Mouse (Mus musculus): ENCODE results near the gene Sntg2. TPM values are rescaled to one million over a fixed set of nuclear protein-coding genes. Genes with fewer than 3 reads are reported as not detected.

Sntg2 gene
- total and polyA plus RNA-seq, 3 experiments, result not detected

DNA sequence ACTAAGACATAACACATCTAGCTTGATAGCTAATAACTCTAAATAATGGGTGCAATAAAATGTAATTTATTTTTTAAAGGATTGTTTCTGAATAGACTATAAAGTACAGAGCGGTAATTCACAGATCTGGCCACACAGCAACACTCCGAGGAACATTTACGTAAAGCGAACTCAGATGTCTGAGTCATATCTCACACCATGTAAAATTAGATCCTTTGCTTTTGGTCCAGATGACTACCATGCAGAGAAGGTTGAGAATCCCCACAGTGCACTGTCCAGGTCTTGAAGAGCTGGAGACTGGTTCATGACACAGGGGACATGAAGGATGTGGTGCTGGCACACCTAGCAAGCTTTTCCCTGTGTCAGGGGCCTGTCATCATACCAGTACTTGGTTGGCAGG is 145.2 kb downstream of the Sntg2 start:
- Histone ChIP-seq H3K36me3 (replicated peaks) (no peaks in the 10 kb centered on the region), H3K9me3 (replicated peaks) (peaks cover 58% of the 10 kb centered on the region), H3K4me1 (ENCODE audit: insufficient read depth, low read depth, low read length) (no peaks in the 10 kb centered on the region), H3K4me3 (ENCODE audit: low read depth, low read length) (no peak overlapping the region), H3K27me3 (ENCODE audit: insufficient read depth, low read length) (no peaks in the 10 kb centered on the region)
- TF ChIP-seq POLR2AphosphoS5 (IDR thresholded peaks at IDR 0.05; ENCODE audit: insufficient replicate concordance, low read depth, low read length) (no peak), GATA1 (IDR thresholded peaks at IDR 0.05; ENCODE audit: borderline replicate concordance, low read length) (no peak), GATA2 (IDR thresholded peaks at IDR 0.05; ENCODE audit: borderline replicate concordance, low read depth, low read length) (no peak), CTCF (IDR thresholded peaks at IDR 0.05; ENCODE audit: low read depth, low read length) (no peak), TAL1 (conservative IDR thresholded peaks at IDR 0.05; ENCODE audit: low read depth, low read length) (no peak)
- DNase-seq (ENCODE audit: low spot score), result no peak
- ATAC-seq (ENCODE audit: extremely low read depth, insufficient number of reproducible peaks, low FRiP score, poor library complexity, severe bottlenecking), result no peak

DNA sequence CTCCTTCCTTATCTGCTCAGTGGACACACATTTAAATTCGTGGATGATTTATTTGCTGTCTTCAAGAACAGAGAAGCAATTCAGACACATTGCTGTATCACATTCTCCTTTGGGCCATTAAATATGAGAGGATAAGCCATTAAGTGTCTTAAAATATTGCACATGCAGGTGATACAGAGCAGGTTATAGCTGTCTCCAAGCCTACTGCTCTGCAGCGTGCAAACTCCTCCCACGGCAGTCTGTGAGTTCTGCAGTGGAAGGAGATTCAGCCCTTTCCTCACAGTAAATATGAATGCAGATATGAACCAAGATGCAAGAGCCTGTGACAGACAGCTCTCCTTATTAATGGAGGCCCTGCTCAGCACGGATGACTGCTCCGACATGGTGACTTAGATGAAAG is 146.9 kb downstream of the Sntg2 start:
- Histone ChIP-seq H3K36me3 (replicated peaks) (no peaks in the 10 kb centered on the region), H3K4me3 (ENCODE audit: low read depth, low read length) (no peak overlapping the region), H3K9me3 (replicated peaks) (peaks cover 63% of the 10 kb centered on the region), H3K27me3 (ENCODE audit: insufficient read depth, low read length) (no peaks in the 10 kb centered on the region), H3K4me1 (ENCODE audit: insufficient read depth, low read depth, low read length) (no peaks in the 10 kb centered on the region)
- no peak for TF ChIP-seq TAL1 (conservative IDR thresholded peaks at IDR 0.05; ENCODE audit: low read depth, low read length)
- no peak for TF ChIP-seq GATA1 (IDR thresholded peaks at IDR 0.05; ENCODE audit: borderline replicate concordance, low read length)
- no peak for TF ChIP-seq GATA2 (IDR thresholded peaks at IDR 0.05; ENCODE audit: borderline replicate concordance, low read depth, low read length)
- TF ChIP-seq POLR2AphosphoS5 (IDR thresholded peaks at IDR 0.05; ENCODE audit: insufficient replicate concordance, low read depth, low read length), result no peak
- TF ChIP-seq CTCF (IDR thresholded peaks at IDR 0.05; ENCODE audit: low read depth, low read length), result no peak
- ATAC-seq (ENCODE audit: extremely low read depth, insufficient number of reproducible peaks, low FRiP score, poor library complexity, severe bottlenecking), result no peak
- no peak for DNase-seq (ENCODE audit: low spot score)

DNA sequence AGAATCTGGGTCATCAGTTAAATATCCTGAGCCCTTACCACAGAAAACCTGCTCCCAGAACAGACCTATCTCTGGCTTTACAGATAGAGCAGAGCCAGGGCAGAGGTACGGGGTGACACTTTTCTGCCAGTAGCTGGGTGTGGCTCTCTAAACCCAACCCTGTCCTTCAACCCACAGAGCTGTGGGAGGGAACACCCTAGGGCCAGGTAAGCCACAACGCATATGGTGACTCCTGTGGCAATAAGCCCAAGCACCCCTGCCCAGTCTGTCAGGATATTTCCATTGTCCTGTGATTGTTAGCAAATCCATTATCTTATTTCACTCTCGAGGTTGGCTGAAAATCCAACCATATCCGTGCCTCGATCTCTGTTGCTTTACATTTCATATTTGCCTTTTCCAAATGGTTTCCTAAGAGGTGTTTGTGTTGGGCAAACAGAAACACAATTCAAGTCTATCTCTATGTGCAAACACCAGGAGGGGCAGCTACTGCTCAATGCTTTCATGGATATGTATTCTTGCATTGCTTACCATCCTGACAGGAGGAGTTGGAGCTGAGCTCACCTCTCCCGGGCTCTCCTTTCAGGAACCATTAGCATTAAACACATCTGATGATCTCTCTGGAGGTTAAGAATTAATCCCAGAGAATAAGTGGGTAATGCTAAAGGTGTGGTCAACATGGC is 156.3 kb downstream of the Sntg2 start:
- Histone ChIP-seq H3K36me3 (replicated peaks) (no peaks in the 10 kb centered on the region), H3K27me3 (ENCODE audit: insufficient read depth, low read length) (no peaks in the 10 kb centered on the region), H3K9me3 (replicated peaks) (peaks cover 47% of the 10 kb centered on the region), H3K4me3 (ENCODE audit: low read depth, low read length) (no peak overlapping the region), H3K4me1 (ENCODE audit: insufficient read depth, low read depth, low read length) (no peaks in the 10 kb centered on the region)
- no peak for ATAC-seq (ENCODE audit: extremely low read depth, insufficient number of reproducible peaks, low FRiP score, poor library complexity, severe bottlenecking)
- TF ChIP-seq POLR2AphosphoS5 (IDR thresholded peaks at IDR 0.05; ENCODE audit: insufficient replicate concordance, low read depth, low read length), result no peak
- TF ChIP-seq CTCF (IDR thresholded peaks at IDR 0.05; ENCODE audit: low read depth, low read length), result no peak
- TF ChIP-seq TAL1 (conservative IDR thresholded peaks at IDR 0.05; ENCODE audit: low read depth, low read length), result no peak
- TF ChIP-seq GATA1 (IDR thresholded peaks at IDR 0.05; ENCODE audit: borderline replicate concordance, low read length), result no peak
- no peak for TF ChIP-seq GATA2 (IDR thresholded peaks at IDR 0.05; ENCODE audit: borderline replicate concordance, low read depth, low read length)
- DNase-seq (ENCODE audit: low spot score), result no peak

DNA sequence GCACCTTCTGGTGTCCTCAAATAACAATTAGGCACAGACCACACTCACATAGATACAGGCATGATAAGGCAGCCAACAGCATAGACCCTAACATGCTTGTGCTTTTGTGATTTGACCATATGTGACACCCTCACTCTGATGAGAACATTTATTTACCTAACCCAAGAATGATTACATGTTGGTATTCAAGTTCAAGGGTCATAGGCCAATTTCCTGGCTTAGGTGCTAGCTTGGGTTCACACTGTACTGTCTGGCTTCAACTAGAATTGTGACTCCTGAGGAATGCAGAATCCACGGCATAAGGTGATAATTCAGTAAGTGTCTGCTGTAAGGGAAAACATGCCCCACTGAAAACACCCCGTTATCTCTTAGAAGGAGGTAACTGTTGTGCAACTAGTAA is 158.4 kb downstream of the Sntg2 start:
- Histone ChIP-seq H3K4me1 (ENCODE audit: insufficient read depth, low read depth, low read length) (no peaks in the 10 kb centered on the region), H3K27me3 (ENCODE audit: insufficient read depth, low read length) (no peaks in the 10 kb centered on the region), H3K4me3 (ENCODE audit: low read depth, low read length) (no peak overlapping the region), H3K36me3 (replicated peaks) (no peaks in the 10 kb centered on the region), H3K9me3 (replicated peaks) (peaks cover 36% of the 10 kb centered on the region)
- TF ChIP-seq POLR2AphosphoS5 (IDR thresholded peaks at IDR 0.05; ENCODE audit: insufficient replicate concordance, low read depth, low read length) (no peak), TAL1 (conservative IDR thresholded peaks at IDR 0.05; ENCODE audit: low read depth, low read length) (no peak), CTCF (IDR thresholded peaks at IDR 0.05; ENCODE audit: low read depth, low read length) (no peak), GATA2 (IDR thresholded peaks at IDR 0.05; ENCODE audit: borderline replicate concordance, low read depth, low read length) (no peak), GATA1 (IDR thresholded peaks at IDR 0.05; ENCODE audit: borderline replicate concordance, low read length) (no peak)
- DNase-seq (ENCODE audit: low spot score) (no peak), ATAC-seq (ENCODE audit: extremely low read depth, insufficient number of reproducible peaks, low FRiP score, poor library complexity, severe bottlenecking) (no peak)

DNA sequence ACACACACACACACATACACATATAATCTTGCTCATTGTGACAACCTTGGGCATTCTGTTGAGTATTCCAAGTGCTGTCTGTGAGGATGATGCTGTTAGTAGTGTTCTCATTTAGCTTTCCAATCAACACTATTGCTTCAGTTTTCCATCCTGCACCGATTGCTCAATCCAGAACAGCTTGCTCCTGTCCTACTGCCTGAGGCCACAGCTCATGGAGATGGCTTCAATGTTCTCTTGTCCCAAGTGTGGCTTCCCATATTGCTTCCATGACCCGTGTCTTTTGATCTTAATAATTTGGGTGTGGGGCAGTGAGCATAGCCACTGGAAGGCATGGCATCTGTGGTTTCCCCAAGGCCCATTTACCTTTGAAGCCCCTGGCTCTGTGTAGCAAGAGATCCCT is 162.8 kb downstream of the Sntg2 start:
- peaks cover 43% of the 10 kb centered on the region for H3K9me3 ChIP-seq (replicated peaks)
- no peak for ATAC-seq (ENCODE audit: extremely low read depth, insufficient number of reproducible peaks, low FRiP score, poor library complexity, severe bottlenecking)
- H3K36me3 ChIP-seq (replicated peaks), result no peaks in the 10 kb centered on the region
- TF ChIP-seq GATA1 (IDR thresholded peaks at IDR 0.05; ENCODE audit: borderline replicate concordance, low read length) (no peak), TAL1 (conservative IDR thresholded peaks at IDR 0.05; ENCODE audit: low read depth, low read length) (no peak), CTCF (IDR thresholded peaks at IDR 0.05; ENCODE audit: low read depth, low read length) (no peak), GATA2 (IDR thresholded peaks at IDR 0.05; ENCODE audit: borderline replicate concordance, low read depth, low read length) (no peak), POLR2AphosphoS5 (IDR thresholded peaks at IDR 0.05; ENCODE audit: insufficient replicate concordance, low read depth, low read length) (no peak)
- DNase-seq (ENCODE audit: low spot score), result no peak
- no peaks in the 10 kb centered on the region for H3K27me3 ChIP-seq (ENCODE audit: insufficient read depth, low read length)
- no peak overlapping the region for H3K4me3 ChIP-seq (ENCODE audit: low read depth, low read length)
- no peaks in the 10 kb centered on the region for H3K4me1 ChIP-seq (ENCODE audit: insufficient read depth, low read depth, low read length)

DNA sequence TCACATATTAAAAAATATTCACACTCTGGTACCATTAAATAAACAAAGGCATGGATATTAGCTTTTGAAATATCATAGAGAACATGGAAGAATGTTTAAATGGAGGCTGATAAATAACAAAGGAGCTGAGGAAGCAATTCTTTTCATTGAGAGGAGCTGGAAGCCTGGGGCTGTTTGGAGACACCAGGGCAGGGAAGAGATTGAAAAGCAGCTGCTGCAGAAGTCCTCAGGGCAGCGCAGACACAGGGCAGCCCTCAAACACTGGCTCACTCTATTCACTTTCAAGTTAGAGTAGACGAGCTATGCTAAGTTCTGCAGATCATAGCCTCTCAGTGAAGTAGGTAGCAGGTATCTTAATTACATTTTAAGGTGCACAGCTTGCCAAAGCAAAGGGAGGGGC is 164.6 kb downstream of the Sntg2 start:
- DNase-seq (ENCODE audit: low spot score) (no peak), ATAC-seq (ENCODE audit: extremely low read depth, insufficient number of reproducible peaks, low FRiP score, poor library complexity, severe bottlenecking) (no peak)
- H3K9me3 ChIP-seq (replicated peaks), result peaks cover 36% of the 10 kb centered on the region
- no peaks in the 10 kb centered on the region for H3K4me1 ChIP-seq (ENCODE audit: insufficient read depth, low read depth, low read length)
- H3K27me3 ChIP-seq (ENCODE audit: insufficient read depth, low read length), result no peaks in the 10 kb centered on the region
- no peak for TF ChIP-seq POLR2AphosphoS5 (IDR thresholded peaks at IDR 0.05; ENCODE audit: insufficient replicate concordance, low read depth, low read length)
- TF ChIP-seq GATA1 (IDR thresholded peaks at IDR 0.05; ENCODE audit: borderline replicate concordance, low read length), result no peak
- no peak for TF ChIP-seq TAL1 (conservative IDR thresholded peaks at IDR 0.05; ENCODE audit: low read depth, low read length)
- no peak for TF ChIP-seq CTCF (IDR thresholded peaks at IDR 0.05; ENCODE audit: low read depth, low read length)
- TF ChIP-seq GATA2 (IDR thresholded peaks at IDR 0.05; ENCODE audit: borderline replicate concordance, low read depth, low read length), result no peak
- no peak overlapping the region for H3K4me3 ChIP-seq (ENCODE audit: low read depth, low read length)
- H3K36me3 ChIP-seq (replicated peaks), result no peaks in the 10 kb centered on the region
